Mouse (Mus musculus) lung, postnatal 0 days (tissue): Measurements from ENCODE around the gene Adprm. TPM values are rescaled to one million over a fixed set of nuclear protein-coding genes. Genes with fewer than 3 reads are reported as not detected.

ENCODE experiments used
- ATAC-seq: fragments of 200-750 bp; cut with Nextera tagmentation; 2 replicates; pipeline ENCODE4 v1.8.0; 2017; ENCODE audit warnings: moderate library complexity
- DNase-seq: peaks from one replicate; pipeline ENCODE4 v3.0.0-alpha.2; 2016; ENCODE audit warnings: low spot score
- H3K27ac ChIP-seq: fragments of 300-500 bp; sonication (generic); 2 replicates; pipeline ENCODE4 v1.5.1; 2014; ENCODE audit warnings: antibody characterized with exemption, mild to moderate bottlenecking, low read length, mixed read lengths
- H3K27me3 ChIP-seq: fragments of 300-500 bp; sonication (generic); replicated peaks from 2 replicates; pipeline ENCODE4 v1.6.1; 2014; ENCODE audit warnings: low read length, mixed read lengths; ENCODE audit not compliant: insufficient read depth
- H3K36me3 ChIP-seq: fragments of 300-500 bp; sonication (generic); 2 replicates; pipeline ENCODE4 v1.6.1; 2014; ENCODE audit warnings: low read length, mixed read lengths; ENCODE audit not compliant: insufficient read depth
- H3K4me1 ChIP-seq: fragments of 300-500 bp; sonication (generic); 2 replicates; pipeline ENCODE4 v1.6.1; 2014; ENCODE audit warnings: antibody characterized with exemption, low read depth, low read length, mixed read lengths; ENCODE audit not compliant: insufficient read depth
- H3K4me2 ChIP-seq: fragments of 300-500 bp; sonication (generic); replicated peaks from 2 replicates; pipeline ENCODE4 v1.6.1; 2014; ENCODE audit warnings: low read depth, mild to moderate bottlenecking, low read length, moderate library complexity, mixed read lengths
- H3K4me3 ChIP-seq: fragments of 300-500 bp; sonication (generic); 2 replicates; pipeline ENCODE4 v1.5.1; 2014; ENCODE audit warnings: low read depth, low read length
- H3K9ac ChIP-seq: fragments of 300-500 bp; sonication (generic); replicated peaks from 2 replicates; pipeline ENCODE4 v1.6.1; 2014; ENCODE audit warnings: low read depth, mild to moderate bottlenecking
- H3K9me3 ChIP-seq: fragments of 300-500 bp; sonication (generic); 2 replicates; pipeline ENCODE4 v1.6.1; 2016; ENCODE audit warnings: low read length, mixed read lengths
- CTCF ChIP-seq: IDR thresholded peaks from 2 replicates; pipeline ENCODE4 v1.5.1; 2016; ENCODE audit warnings: antibody characterized with exemption, mild to moderate bottlenecking
- EP300 ChIP-seq: IDR thresholded peaks from 2 replicates; pipeline ENCODE4 v1.6.1; 2016; ENCODE audit warnings: antibody characterized with exemption, mild to moderate bottlenecking, control low read depth
- WGBS: fragments of 180-500 bp; shearing (Covaris S2); extraction: QIAGEN DNeasy Blood & Tissue Kit; methylation state at CpG from one replicate; pipeline ENCODE4 v1.1.7; 2014; 5-methylcytosine and 5-hydroxymethylcytosine counted together
- polyA plus RNA-seq: library from polyadenylated mRNA; unstranded; fragments of >200 nt; fragmentation: Nextera tagmentation; extraction: Ambion mirVana; gene quantifications from 2 replicates; pipeline ENCODE4 v1.2.1, GENCODE M21; 2015

The Adprm gene
- polyA plus RNA-seq, 1 experiment from 2014 or later = 29.3 TPM

DNA sequence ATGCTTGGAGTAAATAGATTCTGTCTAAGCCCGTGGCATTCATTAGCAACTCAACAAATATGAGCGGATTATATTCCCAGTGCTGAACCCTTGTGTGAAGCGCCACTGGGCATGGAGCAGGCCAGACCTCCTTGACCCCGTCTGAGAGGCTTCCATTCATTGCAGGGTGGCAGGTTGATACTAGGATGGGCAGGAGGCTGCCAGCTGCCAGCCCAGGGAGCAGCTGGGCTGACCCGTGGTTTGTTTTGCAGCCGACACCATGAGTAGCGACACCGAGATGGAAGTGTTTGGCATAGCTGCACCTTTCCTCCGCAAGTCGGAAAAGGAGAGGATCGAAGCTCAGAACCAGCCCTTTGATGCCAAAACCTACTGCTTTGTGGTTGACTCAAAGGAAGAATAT is 27.3 kb upstream of the Adprm start:
- Histone ChIP-seq H3K9ac (no peak overlapping the region), H3K4me3 (no peak overlapping the region), H3K27me3 (0 out of 2 replicates have a peak, but pooled peaks cover 7% of the 10 kb centered on the region), H3K27ac (no peak overlapping the region), H3K4me1 (no peaks in the 10 kb centered on the region), H3K4me2 (no peak overlapping the region), H3K36me3 (no peaks in the 10 kb centered on the region), H3K9me3 (no peaks in the 10 kb centered on the region)
- 73% methylated on average over 11 of the region's 11 CpGs for WGBS
- no peak for ATAC-seq
- no peak for DNase-seq
- TF ChIP-seq EP300 (no peak), CTCF (no peak)

DNA sequence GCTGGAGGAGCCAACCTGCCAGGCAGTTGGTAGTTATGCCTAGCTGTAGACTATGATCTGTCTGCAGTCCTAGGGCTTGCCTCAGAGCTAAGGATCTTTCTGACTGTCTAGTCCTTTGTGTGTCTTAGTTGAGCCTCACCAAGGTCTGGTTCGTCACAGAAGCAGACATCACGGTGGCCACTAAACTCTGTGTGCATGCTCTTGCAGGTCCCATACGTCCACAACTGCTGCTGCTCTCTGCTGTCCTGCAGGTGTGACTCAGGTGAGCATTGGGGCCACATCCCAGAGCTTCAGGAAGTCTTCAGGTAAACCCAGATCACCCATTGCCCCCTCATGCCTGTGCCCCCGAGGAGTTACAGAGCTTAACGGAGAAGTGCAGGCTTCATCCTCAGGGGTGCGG is 26.5 kb upstream of the Adprm start:
- H3K4me3 ChIP-seq = no peak overlapping the region
- TF ChIP-seq CTCF (no peak), EP300 (no peak)
- no peaks in the 10 kb centered on the region for H3K36me3 ChIP-seq
- H3K27ac ChIP-seq = no peak overlapping the region
- DNase-seq = no peak
- ATAC-seq = no peak
- 89% methylated on average over 6 of the region's 6 CpGs for WGBS
- H3K9me3 ChIP-seq = no peaks in the 10 kb centered on the region
- no peaks in the 10 kb centered on the region for H3K4me1 ChIP-seq
- 0 out of 2 replicates have a peak, but pooled peaks cover 6% of the 10 kb centered on the region for H3K27me3 ChIP-seq
- no peak overlapping the region for H3K4me2 ChIP-seq
- no peak overlapping the region for H3K9ac ChIP-seq

DNA sequence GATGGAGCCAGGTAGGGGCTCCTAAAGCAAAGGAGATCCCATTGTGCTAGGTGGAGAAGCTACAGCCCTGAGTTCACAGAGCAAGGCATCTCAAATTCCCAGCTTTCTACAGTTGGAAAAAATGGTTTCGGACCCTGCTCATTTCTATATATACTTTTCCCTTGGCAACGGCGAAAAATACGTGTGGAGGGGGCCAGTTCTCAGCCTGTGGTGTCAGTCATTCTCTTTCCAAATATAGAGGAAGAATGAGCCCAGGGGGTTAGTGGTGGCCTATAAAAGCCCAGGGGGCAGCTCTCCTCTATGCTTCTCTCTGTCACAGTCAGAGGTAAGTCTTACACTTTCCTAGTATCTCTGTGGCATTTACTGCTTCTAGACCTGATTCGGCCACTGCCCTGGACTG is 25.6 kb upstream of the Adprm start, which contains the start of gene Myh3:
Gene Myh3, plus strand, starts transcription at position 301 of the 400 bp plus-strand sequence.
- no peak within 1 kb of the TSS for H3K27ac ChIP-seq

GRCm38 (mm10) chr11:67077435-67077834 is 25.0 kb upstream of the Adprm start:
- 32% methylated on average over 3 of the region's 3 CpGs for WGBS
- H3K27ac ChIP-seq = no peak overlapping the region
- ATAC-seq (no peak), DNase-seq (no peak)
- H3K4me3 ChIP-seq = no peak overlapping the region
- no peaks in the 10 kb centered on the region for H3K36me3 ChIP-seq
- H3K9me3 ChIP-seq = no peaks in the 10 kb centered on the region
- no peaks in the 10 kb centered on the region for H3K27me3 ChIP-seq
- H3K9ac ChIP-seq = no peak overlapping the region
- H3K4me2 ChIP-seq = no peak overlapping the region
- no peak for TF ChIP-seq EP300
- TF ChIP-seq CTCF = no peak
- H3K4me1 ChIP-seq = no peaks in the 10 kb centered on the region

More for the DNA sequence above, 25.6 kb upstream of the Adprm start, which contains the start of gene Myh3:
- ATAC-seq = no peak
- no peak within 1 kb of the TSS for H3K9ac ChIP-seq
- no peak for TF ChIP-seq EP300
- no peak for TF ChIP-seq CTCF
- H3K9me3 ChIP-seq = no peaks in the 10 kb centered on the region
- no peak within 1 kb of the TSS for H3K4me3 ChIP-seq
- DNase-seq = no peak
- H3K27me3 ChIP-seq = no peaks in the 10 kb centered on the region
- no peaks in the 10 kb centered on the region for H3K4me1 ChIP-seq
- no peak within 1 kb of the TSS for H3K4me2 ChIP-seq
- no peaks in the 10 kb centered on the region for H3K36me3 ChIP-seq
- 73% methylated on average over 5 of the region's 5 CpGs for WGBS

DNA sequence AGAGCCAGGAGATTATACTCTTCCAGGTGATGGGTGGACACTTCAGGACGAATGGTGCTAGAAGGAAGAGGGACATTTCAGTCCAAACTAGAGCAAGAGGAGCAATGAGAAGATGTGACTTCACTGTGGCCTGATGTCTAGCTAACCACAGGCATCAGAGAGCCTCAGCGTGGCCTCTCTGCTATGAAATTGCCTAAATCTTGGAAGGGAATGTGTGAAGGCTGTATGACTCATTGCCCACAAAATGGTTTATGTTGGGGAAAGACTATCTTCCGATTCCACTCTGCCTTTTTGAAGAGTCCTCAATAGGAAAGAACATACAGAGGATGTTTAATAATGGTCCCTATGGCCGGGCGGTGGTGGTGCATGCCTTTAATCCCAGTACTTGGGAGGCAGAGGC is 24.4 kb upstream of the Adprm start:
- no peaks in the 10 kb centered on the region for H3K36me3 ChIP-seq
- H3K4me3 ChIP-seq = no peak overlapping the region
- H3K4me1 ChIP-seq = no peaks in the 10 kb centered on the region
- no peak overlapping the region for H3K27ac ChIP-seq
- no peaks in the 10 kb centered on the region for H3K9me3 ChIP-seq
- H3K27me3 ChIP-seq = no peaks in the 10 kb centered on the region
- no peak overlapping the region for H3K4me2 ChIP-seq
- no peak overlapping the region for H3K9ac ChIP-seq
- ATAC-seq (no peak), DNase-seq (no peak)
- TF ChIP-seq EP300 = no peak
- TF ChIP-seq CTCF = no peak
- 77% methylated on average over 5 of the region's 5 CpGs for WGBS

GRCm38 (mm10) chr11:67075036-67075435 is 22.6 kb upstream of the Adprm start:
- 37% methylated on average over 3 of the region's 3 CpGs for WGBS
- no peak overlapping the region for H3K4me2 ChIP-seq
- H3K9me3 ChIP-seq = no peaks in the 10 kb centered on the region
- DNase-seq = no peak
- no peaks in the 10 kb centered on the region for H3K27me3 ChIP-seq
- no peaks in the 10 kb centered on the region for H3K4me1 ChIP-seq
- no peak overlapping the region for H3K4me3 ChIP-seq
- no peak for ATAC-seq
- H3K36me3 ChIP-seq = no peaks in the 10 kb centered on the region
- no peak for TF ChIP-seq CTCF
- TF ChIP-seq EP300 = no peak
- no peak overlapping the region for H3K27ac ChIP-seq
- no peak overlapping the region for H3K9ac ChIP-seq

DNA sequence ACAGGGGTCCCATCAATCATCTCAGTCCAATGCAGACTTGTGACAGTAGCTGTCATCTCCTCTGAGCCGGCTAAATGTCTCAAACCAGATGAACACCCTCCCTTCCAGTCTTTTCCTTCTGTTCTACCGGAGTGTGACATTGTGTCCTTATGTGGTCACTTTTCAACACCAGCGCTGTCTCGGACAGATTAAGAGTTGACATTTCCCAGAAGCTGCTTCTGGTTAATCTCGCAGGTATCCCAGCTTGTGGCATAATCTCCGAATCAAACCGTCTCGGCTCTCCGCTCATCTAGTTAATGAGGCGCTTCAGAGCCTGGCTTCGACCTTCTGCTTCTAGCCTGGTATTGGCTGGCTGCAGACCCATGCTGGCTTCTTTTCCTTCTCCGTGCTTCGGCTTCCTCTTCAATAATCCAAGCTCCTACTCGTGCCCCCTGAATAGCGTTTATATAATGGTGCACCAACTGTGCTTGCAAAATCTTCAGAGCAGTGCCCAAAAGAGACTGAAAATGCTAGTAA is 20.3 kb upstream of the Adprm start:
- Histone ChIP-seq H3K9me3 (no peaks in the 10 kb centered on the region), H3K4me2 (no peak overlapping the region), H3K4me1 (no peaks in the 10 kb centered on the region), H3K36me3 (no peaks in the 10 kb centered on the region), H3K4me3 (no peak overlapping the region), H3K27ac (no peak overlapping the region), H3K9ac (no peak overlapping the region), H3K27me3 (no peaks in the 10 kb centered on the region)
- WGBS = 81% methylated on average over 15 of the region's 15 CpGs
- ATAC-seq = no peak
- TF ChIP-seq EP300 (no peak), CTCF (no peak)
- no peak for DNase-seq
